Mouse (Mus musculus): Measurements from ENCODE around the gene Zfp385b. TPM values are rescaled to one million over a fixed set of nuclear protein-coding genes. Genes with fewer than 3 reads are reported as not detected.

Zfp385b gene
- polyA plus RNA-seq, 1 experiment from 2014 or later: 2.0 TPM

DNA sequence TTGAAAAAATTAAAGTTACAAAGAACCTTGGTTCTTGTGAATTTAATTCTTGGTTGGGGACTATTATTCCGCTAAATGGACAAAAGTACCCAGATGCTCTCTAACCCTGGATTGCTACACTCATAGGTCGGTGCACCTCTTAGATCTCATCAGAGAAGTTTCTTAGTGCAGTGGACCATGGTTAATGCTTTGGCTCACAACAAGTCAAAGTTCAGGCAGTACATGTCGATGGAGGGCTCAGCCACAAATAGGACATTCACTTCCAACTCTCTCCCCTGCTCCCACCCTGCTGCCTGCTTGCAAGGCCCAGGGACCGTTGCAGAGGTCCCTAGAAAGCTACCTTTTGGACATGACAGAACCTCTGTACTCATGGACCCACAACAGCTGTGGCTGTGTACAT lies 324.1 kb downstream of the Zfp385b start:
- Histone ChIP-seq H3K27ac (no peak overlapping the region), H3K9ac (replicated peaks) (no peak overlapping the region), H3K36me3 (no peaks in the 10 kb centered on the region), H3K4me2 (no peak overlapping the region), H3K4me3 (replicated peaks) (no peak overlapping the region), H3K9me3 (peaks cover 4% of the 10 kb centered on the region; the same call in 1 of the 2 replicates), H3K27me3 (no peaks in the 10 kb centered on the region), H3K4me1 (replicated peaks) (no peaks in the 10 kb centered on the region)
- no peak for ATAC-seq (ENCODE audit: insufficient number of reproducible peaks, insufficient read depth, low FRiP score, low TSS enrichment, low read depth)
- 90% methylated on average over 4 of the region's 4 CpGs for WGBS

DNA sequence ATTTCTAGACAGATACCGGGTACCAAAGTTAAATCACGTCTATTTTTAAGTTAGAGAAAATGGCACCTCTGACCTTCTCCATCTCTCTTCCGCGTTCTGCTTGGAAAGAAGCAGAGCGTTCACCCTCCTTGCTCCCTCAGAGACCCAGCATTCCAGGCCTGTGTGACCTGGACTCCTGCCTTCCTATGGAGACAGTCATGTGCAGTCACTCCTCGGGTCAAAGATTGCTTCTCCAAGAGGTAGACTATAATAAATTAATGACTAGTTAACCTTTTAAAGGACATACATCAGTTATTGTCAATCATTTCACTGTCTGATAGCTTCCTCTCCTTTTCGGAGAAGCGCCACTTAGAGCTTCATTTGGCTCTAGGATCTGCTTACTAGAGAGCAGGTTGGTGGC lies 325.7 kb downstream of the Zfp385b start:
- H3K27me3 ChIP-seq: no peaks in the 10 kb centered on the region
- H3K27ac ChIP-seq: no peak overlapping the region
- H3K36me3 ChIP-seq: no peaks in the 10 kb centered on the region
- no peak overlapping the region for H3K4me3 ChIP-seq (replicated peaks)
- no peak overlapping the region for H3K9ac ChIP-seq (replicated peaks)
- no peak overlapping the region for H3K4me2 ChIP-seq
- WGBS: 94% methylated on average over 8 of the region's 8 CpGs
- no peaks in the 10 kb centered on the region for H3K4me1 ChIP-seq (replicated peaks)
- ATAC-seq (ENCODE audit: insufficient number of reproducible peaks, insufficient read depth, low FRiP score, low TSS enrichment, low read depth): no peak
- peaks cover 4% of the 10 kb centered on the region; the same call in 1 of the 2 replicates for H3K9me3 ChIP-seq

DNA sequence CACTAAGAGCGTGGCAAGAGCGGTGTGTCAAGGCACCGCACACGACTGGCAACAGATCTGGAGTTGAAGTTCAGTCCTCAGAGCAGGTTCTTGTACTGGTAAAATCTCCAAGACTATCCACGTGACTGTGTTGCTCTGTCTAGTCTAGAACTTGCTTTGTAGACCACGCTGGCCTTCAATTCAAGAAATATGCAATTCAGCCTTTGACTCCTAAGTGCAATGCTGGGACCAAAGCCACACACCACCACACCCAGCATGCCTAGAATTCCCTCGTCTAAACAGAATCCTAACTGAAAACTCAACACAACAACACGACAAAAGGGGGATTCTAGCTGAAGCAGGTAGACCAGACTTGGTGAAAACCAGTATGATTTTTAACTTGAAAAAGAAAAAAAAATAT lies 332.3 kb downstream of the Zfp385b start:
- Histone ChIP-seq H3K9ac (replicated peaks) (no peak overlapping the region), H3K4me2 (no peak overlapping the region), H3K9me3 (no peaks in the 10 kb centered on the region), H3K36me3 (no peaks in the 10 kb centered on the region), H3K4me3 (replicated peaks) (no peak overlapping the region), H3K27ac (no peak overlapping the region), H3K27me3 (no peaks in the 10 kb centered on the region), H3K4me1 (replicated peaks) (no peaks in the 10 kb centered on the region)
- ATAC-seq (ENCODE audit: insufficient number of reproducible peaks, insufficient read depth, low FRiP score, low TSS enrichment, low read depth): no peak
- 91% methylated on average over 8 of the region's 8 CpGs for WGBS

DNA sequence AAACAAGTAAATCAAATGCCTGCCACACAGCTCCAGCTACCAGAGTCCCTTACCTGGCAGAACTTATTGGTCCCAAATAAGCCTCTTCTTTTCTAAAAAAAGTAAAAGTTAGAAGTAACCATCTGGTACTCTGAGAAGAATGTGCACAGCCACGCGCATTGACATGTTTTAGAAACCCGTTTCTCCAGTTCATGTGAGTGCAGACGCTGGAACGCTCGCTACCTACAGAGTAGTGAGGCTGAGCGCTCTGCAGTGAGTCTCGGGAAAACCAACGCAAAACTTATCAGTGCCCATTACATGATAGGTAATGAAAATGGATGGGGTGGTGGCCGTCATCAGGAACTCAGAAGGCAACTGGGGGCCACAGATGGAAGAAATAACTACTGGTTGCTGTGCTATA lies 338.2 kb downstream of the Zfp385b start:
- H3K27ac ChIP-seq: no peak overlapping the region
- no peak overlapping the region for H3K4me2 ChIP-seq
- H3K4me3 ChIP-seq (replicated peaks): no peak overlapping the region
- H3K9ac ChIP-seq (replicated peaks): no peak overlapping the region
- H3K9me3 ChIP-seq: no peaks in the 10 kb centered on the region
- WGBS: 79% methylated on average over 10 of the region's 10 CpGs
- no peak for ATAC-seq (ENCODE audit: insufficient number of reproducible peaks, insufficient read depth, low FRiP score, low TSS enrichment, low read depth)
- H3K4me1 ChIP-seq (replicated peaks): no peaks in the 10 kb centered on the region
- no peaks in the 10 kb centered on the region for H3K36me3 ChIP-seq
- peaks cover 3% of the 10 kb centered on the region; the same call in 1 of the 2 replicates for H3K27me3 ChIP-seq

DNA sequence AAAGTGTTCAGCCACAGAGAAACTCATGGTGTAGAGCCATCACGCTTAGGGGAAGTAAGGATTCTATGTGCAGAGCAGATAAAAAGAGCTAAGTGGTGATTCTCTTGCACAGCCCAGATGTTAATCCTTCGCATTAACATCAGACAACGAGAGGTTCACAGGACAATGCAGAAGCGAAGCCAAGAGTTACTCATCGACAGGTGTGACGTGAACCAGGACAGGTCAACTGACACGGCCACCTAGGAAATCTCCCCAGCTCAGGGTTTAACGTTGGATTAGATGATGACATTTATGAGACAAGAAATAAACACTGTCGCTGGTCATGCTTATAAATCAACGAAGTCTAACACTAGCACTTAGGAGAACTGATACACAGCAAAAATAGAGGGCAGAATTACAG lies 341.9 kb downstream of the Zfp385b start:
- H3K27me3 ChIP-seq: peaks cover 3% of the 10 kb centered on the region; the same call in 1 of the 2 replicates
- H3K9me3 ChIP-seq: peaks cover 2% of the 10 kb centered on the region; the same call in 1 of the 2 replicates
- no peak overlapping the region for H3K9ac ChIP-seq (replicated peaks)
- no peaks in the 10 kb centered on the region for H3K36me3 ChIP-seq
- 52% methylated on average over 10 of the region's 10 CpGs for WGBS
- no peaks in the 10 kb centered on the region for H3K4me1 ChIP-seq (replicated peaks)
- no peak for ATAC-seq (ENCODE audit: insufficient number of reproducible peaks, insufficient read depth, low FRiP score, low TSS enrichment, low read depth)
- H3K4me2 ChIP-seq: no peak overlapping the region
- H3K27ac ChIP-seq: no peak overlapping the region
- no peak overlapping the region for H3K4me3 ChIP-seq (replicated peaks)

DNA sequence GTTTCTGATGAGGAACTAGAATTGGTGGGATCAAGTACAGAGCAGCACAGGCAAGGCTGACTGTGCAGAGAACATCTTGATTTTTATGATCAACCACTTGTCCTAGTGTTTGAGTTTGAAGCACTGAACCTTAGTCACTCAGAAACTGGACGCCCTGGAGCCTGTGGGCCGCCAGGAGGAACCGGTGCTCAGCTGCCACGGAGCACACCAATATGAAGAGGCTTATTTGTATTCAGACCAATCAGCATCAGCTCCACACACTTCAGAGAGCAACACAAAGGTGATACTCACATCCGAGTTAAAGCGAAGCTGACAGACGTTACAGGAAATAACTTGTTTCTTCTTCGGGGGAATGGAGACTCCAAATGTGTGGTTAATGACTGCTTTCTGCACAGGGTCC lies 343.0 kb downstream of the Zfp385b start:
- no peak for ATAC-seq (ENCODE audit: insufficient number of reproducible peaks, insufficient read depth, low FRiP score, low TSS enrichment, low read depth)
- WGBS: 49% methylated on average over 8 of the region's 8 CpGs

DNA sequence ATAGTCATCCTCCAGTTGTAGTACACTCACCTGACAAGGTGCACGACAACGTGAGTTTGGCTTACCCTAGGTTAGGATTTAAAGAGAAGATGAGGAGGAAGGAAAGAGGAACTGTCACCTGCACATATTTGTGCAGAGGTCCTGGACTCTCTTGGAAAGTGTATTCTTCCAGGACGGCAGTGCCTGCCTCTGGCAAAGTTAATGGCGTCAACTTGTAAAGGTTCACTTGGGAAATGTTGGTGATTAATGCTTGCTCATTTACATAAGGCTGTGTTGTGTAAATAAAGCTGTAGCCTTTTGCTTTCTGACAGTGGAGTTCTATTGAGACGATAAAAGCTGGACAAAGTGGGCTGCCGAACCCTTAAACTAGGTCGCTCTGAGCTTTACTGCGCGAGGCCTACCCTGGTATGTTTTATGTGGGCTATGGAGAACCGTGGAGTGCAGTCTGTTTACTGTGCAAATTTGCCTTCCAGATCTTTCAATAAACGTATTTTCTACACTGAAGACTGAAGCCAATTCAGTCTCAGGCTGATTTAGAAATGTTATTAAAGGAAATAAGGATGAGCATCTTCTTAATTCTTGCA lies 347.1 kb downstream of the Zfp385b start:
- H3K4me3 ChIP-seq (replicated peaks): no peak overlapping the region
- WGBS: 83% methylated on average over 11 of the region's 11 CpGs
- peaks cover 2% of the 10 kb centered on the region; the same call in 1 of the 2 replicates for H3K9me3 ChIP-seq
- ATAC-seq (ENCODE audit: insufficient number of reproducible peaks, insufficient read depth, low FRiP score, low TSS enrichment, low read depth): no peak
- no peaks in the 10 kb centered on the region for H3K27me3 ChIP-seq
- no peaks in the 10 kb centered on the region for H3K36me3 ChIP-seq
- H3K4me1 ChIP-seq (replicated peaks): no peaks in the 10 kb centered on the region
- H3K9ac ChIP-seq (replicated peaks): no peak overlapping the region
- no peak overlapping the region for H3K27ac ChIP-seq
- H3K4me2 ChIP-seq: no peak overlapping the region

More for the DNA sequence above, 343.0 kb downstream of the Zfp385b start:
- Histone ChIP-seq H3K4me3 (replicated peaks) (no peak overlapping the region), H3K36me3 (no peaks in the 10 kb centered on the region), H3K9ac (replicated peaks) (no peak overlapping the region), H3K4me1 (replicated peaks) (no peaks in the 10 kb centered on the region), H3K27ac (no peak overlapping the region), H3K4me2 (no peak overlapping the region), H3K27me3 (peaks cover 3% of the 10 kb centered on the region; the same call in 1 of the 2 replicates), H3K9me3 (peaks cover 2% of the 10 kb centered on the region; the same call in 1 of the 2 replicates)

DNA sequence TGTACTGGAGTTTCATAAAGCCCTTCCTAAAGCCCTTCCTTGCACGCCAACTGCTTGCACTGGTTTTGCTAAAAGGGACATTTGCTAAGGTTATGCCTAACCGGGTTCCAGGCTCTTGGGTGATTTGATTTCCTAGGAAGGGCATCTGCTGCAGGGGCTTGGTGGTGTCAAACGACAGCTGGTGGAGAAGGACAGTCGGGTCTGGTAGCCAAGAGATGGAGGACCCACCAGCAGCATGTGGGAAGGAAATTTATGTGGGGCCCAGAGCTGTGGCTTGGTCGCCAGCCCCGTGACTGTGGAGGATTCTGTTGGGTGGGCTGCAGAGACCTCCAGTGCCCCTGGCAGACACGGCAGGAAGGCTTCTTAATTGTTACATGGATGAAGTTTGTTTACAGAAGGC lies 348.7 kb downstream of the Zfp385b start:
- no peak overlapping the region for H3K9ac ChIP-seq (replicated peaks)
- ATAC-seq (ENCODE audit: insufficient number of reproducible peaks, insufficient read depth, low FRiP score, low TSS enrichment, low read depth): no peak
- no peak overlapping the region for H3K4me2 ChIP-seq

DNA sequence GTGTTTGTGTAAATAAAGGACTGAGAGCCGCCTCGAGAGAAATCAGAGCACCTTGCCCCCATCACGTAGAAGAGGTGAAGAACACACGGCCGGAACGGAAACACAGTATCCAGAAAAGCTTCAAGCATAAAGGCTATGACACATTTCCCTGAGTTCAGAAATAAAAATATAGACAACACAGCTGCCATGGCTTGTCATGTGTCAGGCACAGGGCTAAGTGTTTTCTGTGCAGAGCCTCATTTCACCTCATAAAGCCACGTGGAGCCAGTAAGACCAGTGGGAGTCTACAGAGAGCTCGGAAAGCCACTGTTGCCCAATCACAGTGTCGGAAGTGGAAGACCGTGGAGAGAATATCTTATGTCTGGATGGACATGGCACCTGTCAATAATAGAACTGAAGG lies 358.0 kb downstream of the Zfp385b start:
- Histone ChIP-seq H3K4me3 (replicated peaks) (no peak overlapping the region), H3K9ac (replicated peaks) (no peak overlapping the region), H3K27me3 (no peaks in the 10 kb centered on the region), H3K4me1 (replicated peaks) (no peaks in the 10 kb centered on the region), H3K9me3 (no peaks in the 10 kb centered on the region), H3K4me2 (no peak overlapping the region), H3K36me3 (no peaks in the 10 kb centered on the region), H3K27ac (no peak overlapping the region)
- WGBS: 85% methylated on average over 10 of the region's 10 CpGs
- ATAC-seq (ENCODE audit: insufficient number of reproducible peaks, insufficient read depth, low FRiP score, low TSS enrichment, low read depth): no peak

More for the DNA sequence above, 348.7 kb downstream of the Zfp385b start:
- H3K9me3 ChIP-seq: peaks cover 2% of the 10 kb centered on the region; the same call in 1 of the 2 replicates
- WGBS: 55% methylated on average over 7 of the region's 7 CpGs
- H3K4me3 ChIP-seq (replicated peaks): no peak overlapping the region
- H3K4me1 ChIP-seq (replicated peaks): no peaks in the 10 kb centered on the region
- H3K36me3 ChIP-seq: no peaks in the 10 kb centered on the region
- H3K27ac ChIP-seq: no peak overlapping the region
- H3K27me3 ChIP-seq: no peaks in the 10 kb centered on the region

DNA sequence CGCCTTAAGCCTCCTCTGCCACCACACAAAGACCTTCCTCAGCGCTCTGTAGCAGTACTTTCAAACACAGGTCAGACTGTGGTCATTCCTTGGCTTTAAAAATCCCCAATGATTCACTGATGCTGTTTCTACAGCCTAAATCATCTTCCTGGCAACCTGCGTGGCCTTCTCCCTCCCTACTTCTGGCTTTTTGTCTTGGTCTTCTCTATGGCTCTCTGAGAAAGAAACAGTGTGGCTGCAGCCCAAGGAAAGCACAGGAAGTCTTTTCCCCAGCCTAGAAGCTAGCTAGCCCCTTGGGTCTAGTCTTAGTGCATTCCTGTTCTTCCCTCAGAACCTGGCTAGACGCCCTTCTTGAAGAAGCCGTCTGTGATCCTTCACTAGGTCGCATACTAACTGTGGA lies 359.4 kb downstream of the Zfp385b start:
- Histone ChIP-seq H3K36me3 (no peaks in the 10 kb centered on the region), H3K4me3 (replicated peaks) (no peak overlapping the region), H3K27ac (no peak overlapping the region), H3K4me2 (no peak overlapping the region), H3K9ac (replicated peaks) (no peak overlapping the region), H3K9me3 (no peaks in the 10 kb centered on the region), H3K4me1 (replicated peaks) (no peaks in the 10 kb centered on the region), H3K27me3 (no peaks in the 10 kb centered on the region)
- WGBS: 93% methylated on average over 6 of the region's 6 CpGs
- ATAC-seq (ENCODE audit: insufficient number of reproducible peaks, insufficient read depth, low FRiP score, low TSS enrichment, low read depth): no peak

DNA sequence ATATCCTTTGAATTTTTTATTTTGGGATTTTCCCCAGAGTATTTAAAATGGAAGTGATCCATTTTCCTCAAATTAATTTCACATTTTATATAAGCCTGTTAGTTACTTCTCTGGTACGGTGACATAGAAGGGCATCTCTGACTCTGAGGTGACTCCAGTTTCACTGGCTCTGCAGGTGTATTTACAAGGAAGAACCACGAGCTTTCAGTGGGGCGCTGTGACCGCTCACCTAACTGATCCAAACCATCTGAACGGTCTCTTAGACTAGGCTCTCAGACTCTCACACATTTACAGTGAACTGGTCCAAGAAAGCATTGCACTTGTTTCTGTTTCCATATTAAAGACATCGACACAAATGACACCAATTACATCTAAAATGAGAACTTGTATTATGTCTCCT lies 361.0 kb downstream of the Zfp385b start:
- 87% methylated on average over 6 of the region's 6 CpGs for WGBS
- H3K4me2 ChIP-seq: no peak overlapping the region
- no peak overlapping the region for H3K9ac ChIP-seq (replicated peaks)
- no peaks in the 10 kb centered on the region for H3K9me3 ChIP-seq
- no peaks in the 10 kb centered on the region for H3K27me3 ChIP-seq
- no peaks in the 10 kb centered on the region for H3K36me3 ChIP-seq
- no peaks in the 10 kb centered on the region for H3K4me1 ChIP-seq (replicated peaks)
- no peak overlapping the region for H3K27ac ChIP-seq
- ATAC-seq (ENCODE audit: insufficient number of reproducible peaks, insufficient read depth, low FRiP score, low TSS enrichment, low read depth): no peak
- H3K4me3 ChIP-seq (replicated peaks): no peak overlapping the region

DNA sequence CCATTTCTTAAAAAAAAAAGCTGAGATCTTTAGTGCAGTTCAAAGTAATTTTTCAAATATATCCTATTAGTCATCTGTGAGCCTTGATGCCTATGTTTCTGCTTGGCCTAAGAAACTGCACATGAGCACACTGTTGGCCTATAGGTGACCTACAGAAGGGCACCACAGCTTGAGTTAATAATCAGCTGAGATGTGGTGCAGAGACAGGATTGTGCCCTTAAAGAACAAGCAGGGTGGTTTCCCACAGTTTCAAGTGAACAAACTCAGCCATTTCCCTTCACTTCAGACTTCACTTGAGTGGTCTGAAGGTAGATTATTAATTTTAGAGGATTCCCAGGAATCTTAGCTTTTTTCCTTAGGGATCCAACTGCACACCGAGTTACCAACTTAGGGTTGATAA lies 362.3 kb downstream of the Zfp385b start:
- WGBS: 76% methylated on average over 1 of the region's 1 CpGs
- Histone ChIP-seq H3K9me3 (no peaks in the 10 kb centered on the region), H3K27ac (no peak overlapping the region), H3K9ac (replicated peaks) (no peak overlapping the region), H3K4me2 (no peak overlapping the region), H3K4me3 (replicated peaks) (no peak overlapping the region), H3K36me3 (no peaks in the 10 kb centered on the region), H3K4me1 (replicated peaks) (no peaks in the 10 kb centered on the region), H3K27me3 (no peaks in the 10 kb centered on the region)
- no peak for ATAC-seq (ENCODE audit: insufficient number of reproducible peaks, insufficient read depth, low FRiP score, low TSS enrichment, low read depth)
